Mouse (Mus musculus): ENCODE results near the gene Cfdp1. TPM values are rescaled to one million over a fixed set of nuclear protein-coding genes. Genes with fewer than 3 reads are reported as not detected.

Cfdp1 gene
- polyA plus RNA-seq, 1 experiment from 2014 or later: 260 TPM

- H3K4me1 ChIP-seq: peaks cover 53% of the 10 kb centered on the region
- no peak overlapping the region for H3K4me2 ChIP-seq
- peak overlapping the region; percentile 79 for H3K27ac ChIP-seq
- H3K9me3 ChIP-seq: no peaks in the 10 kb centered on the region
- peak overlapping the region; percentile 51; the same call in 1 of the 2 replicates for H3K9ac ChIP-seq
- no peaks in the 10 kb centered on the region for H3K27me3 ChIP-seq
- WGBS: 67% methylated on average over 7 of the region's 7 CpGs
- no peak; the same call in 1 of the 2 replicates for ATAC-seq (ENCODE audit: insufficient number of reproducible peaks, insufficient read depth, low FRiP score, low TSS enrichment, low read depth)
- no peak overlapping the region for H3K4me3 ChIP-seq
- H3K36me3 ChIP-seq: peaks cover 2% of the 10 kb centered on the region; the same call in 1 of the 2 replicates
Observed at GRCm38 (mm10) chr8:111726102-111726900, 127.8 kb downstream of the Cfdp1 start.

GRCm38 (mm10) chr8:111725341-111725740 lies 128.8 kb downstream of the Cfdp1 start:
- Histone ChIP-seq H3K4me3 (no peak overlapping the region), H3K4me1 (peaks cover 43% of the 10 kb centered on the region), H3K4me2 (no peak overlapping the region), H3K27ac (no peak overlapping the region), H3K27me3 (no peaks in the 10 kb centered on the region), H3K9ac (no peak overlapping the region), H3K9me3 (no peaks in the 10 kb centered on the region), H3K36me3 (peaks cover 11% of the 10 kb centered on the region)
- ATAC-seq (ENCODE audit: insufficient number of reproducible peaks, insufficient read depth, low FRiP score, low TSS enrichment, low read depth): no peak
- 88% methylated on average over 6 of the region's 6 CpGs for WGBS

GRCm38 (mm10) chr8:111720115-111720544 lies 134.0 kb downstream of the Cfdp1 start:
- Histone ChIP-seq H3K4me3 (no peak overlapping the region), H3K9me3 (no peaks in the 10 kb centered on the region), H3K27ac (no peak overlapping the region), H3K9ac (no peak overlapping the region), H3K4me1 (peaks cover 31% of the 10 kb centered on the region), H3K36me3 (peaks cover 41% of the 10 kb centered on the region), H3K4me2 (no peak overlapping the region), H3K27me3 (no peaks in the 10 kb centered on the region)
- 55% methylated on average over 4 of the region's 4 CpGs for WGBS
- no peak for ATAC-seq (ENCODE audit: insufficient number of reproducible peaks, insufficient read depth, low FRiP score, low TSS enrichment, low read depth)

- no peak overlapping the region for H3K9ac ChIP-seq
- peaks cover 53% of the 10 kb centered on the region for H3K36me3 ChIP-seq
- H3K27ac ChIP-seq: peak overlapping the region; percentile 60
- H3K4me3 ChIP-seq: no peak overlapping the region
- peaks cover 26% of the 10 kb centered on the region for H3K4me1 ChIP-seq
- ATAC-seq (ENCODE audit: insufficient number of reproducible peaks, insufficient read depth, low FRiP score, low TSS enrichment, low read depth): no peak
- 52% methylated on average over 5 of the region's 5 CpGs for whole genome bisulfite sequencing
- no peak overlapping the region for H3K4me2 ChIP-seq
- H3K27me3 ChIP-seq: no peaks in the 10 kb centered on the region
- H3K9me3 ChIP-seq: no peaks in the 10 kb centered on the region
Observed at GRCm38 (mm10) chr8:111718937-111719336, 135.2 kb downstream of the Cfdp1 start.

Other genes starting within 250 kb of the Cfdp1 start
- gene Ldhd, start 223.9 kb downstream of the Cfdp1 start, polyA plus RNA-seq (2015; fragmentation: Nextera tagmentation; extraction: Ambion mirVana): 0.41 and 0.44 TPM in 2 replicates
- gene Zfp1, start 210.9 kb downstream of the Cfdp1 start, polyA plus RNA-seq (2015; fragmentation: Nextera tagmentation; extraction: Ambion mirVana): 29.6 and 30.2 TPM in 2 replicates
- gene Ctrb1, start 163.3 kb downstream of the Cfdp1 start, polyA plus RNA-seq (2015; fragmentation: Nextera tagmentation; extraction: Ambion mirVana): 1.2 TPM in 1 of 2 replicates, not detected in the other
- 35.6 and 37.3 TPM in 2 replicates for gene Bcar1, start 110.5 kb downstream of the Cfdp1 start, polyA plus RNA-seq (2015; fragmentation: Nextera tagmentation; extraction: Ambion mirVana)
- gene Tmem170, start 22.5 kb upstream of the Cfdp1 start, polyA plus RNA-seq (2015; fragmentation: Nextera tagmentation; extraction: Ambion mirVana): 8.3 and 8.6 TPM in 2 replicates
- gene Chst5, start 56.2 kb upstream of the Cfdp1 start, polyA plus RNA-seq (2015; fragmentation: Nextera tagmentation; extraction: Ambion mirVana): 3.4 and 3.6 TPM in 2 replicates
- gene Tmem231, start 79.6 kb upstream of the Cfdp1 start, polyA plus RNA-seq (2015; fragmentation: Nextera tagmentation; extraction: Ambion mirVana): 21.1 and 22.1 TPM in 2 replicates
- gene Gabarapl2, start 86.4 kb upstream of the Cfdp1 start, polyA plus RNA-seq (2015; fragmentation: Nextera tagmentation; extraction: Ambion mirVana): 166 and 167 TPM in 2 replicates
- gene Adat1, start 138.0 kb upstream of the Cfdp1 start, polyA plus RNA-seq (2015; fragmentation: Nextera tagmentation; extraction: Ambion mirVana): 11.9 and 12.8 TPM in 2 replicates
- gene Kars, start 157.0 kb upstream of the Cfdp1 start, polyA plus RNA-seq (2015; fragmentation: Nextera tagmentation; extraction: Ambion mirVana): 209 and 220 TPM in 2 replicates
- 28.4 and 32.4 TPM in 2 replicates for gene Terf2ip, start 157.1 kb upstream of the Cfdp1 start, polyA plus RNA-seq (2015; fragmentation: Nextera tagmentation; extraction: Ambion mirVana)
- gene Gm6793, start 160.7 kb upstream of the Cfdp1 start, polyA plus RNA-seq (2015; fragmentation: Nextera tagmentation; extraction: Ambion mirVana): 0.63 and 0.92 TPM in 2 replicates

All from embryonic facial prominence, embryonic 13.5 days (tissue).